Mouse (Mus musculus): Measurements from ENCODE around the gene Gm6358.
"Not testable (repeated sequence)": the region's sequence is repeated elsewhere in the genome, so short reads cannot be mapped to it uniquely, and the experiment has no call there.

Gm6358 gene

GRCm38 (mm10) chr16:89140551-89140950 is at the start of gene Gm6358:
Gene Gm6358 (plus strand): TSS chr16:89140851.
- no peak for DNase-seq

GRCm38 (mm10) chr16:89150786-89151185 is 10.1 kb downstream of the Gm6358 start, which contains the start of gene Gm10061:
Gene Gm10061 (plus strand): TSS chr16:89151086.
- no peak for DNase-seq

DNA sequence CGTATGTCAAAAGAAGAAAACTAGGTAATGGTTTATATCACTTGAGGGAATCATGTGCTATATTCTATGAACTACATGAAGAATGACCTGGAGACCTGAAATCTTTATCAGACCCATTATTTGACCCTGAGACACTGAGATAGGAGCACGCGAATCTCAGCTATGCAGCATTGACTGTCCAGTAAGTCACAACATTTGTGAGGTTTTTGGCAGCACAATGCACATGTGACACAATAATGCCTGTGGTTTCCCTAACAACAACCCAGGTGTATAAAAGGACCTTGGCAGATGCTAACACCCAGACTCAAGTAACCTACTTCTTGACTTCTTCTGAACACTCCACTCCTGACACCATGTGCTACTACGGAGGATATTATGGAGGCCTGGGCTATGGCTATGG is 17.0 kb downstream of the Gm6358 start, which contains the start of gene Gm9789:
Gene Gm9789, plus strand, starts transcription at position 301 of the 400 bp plus-strand sequence.
- DNase-seq = no peak

DNA sequence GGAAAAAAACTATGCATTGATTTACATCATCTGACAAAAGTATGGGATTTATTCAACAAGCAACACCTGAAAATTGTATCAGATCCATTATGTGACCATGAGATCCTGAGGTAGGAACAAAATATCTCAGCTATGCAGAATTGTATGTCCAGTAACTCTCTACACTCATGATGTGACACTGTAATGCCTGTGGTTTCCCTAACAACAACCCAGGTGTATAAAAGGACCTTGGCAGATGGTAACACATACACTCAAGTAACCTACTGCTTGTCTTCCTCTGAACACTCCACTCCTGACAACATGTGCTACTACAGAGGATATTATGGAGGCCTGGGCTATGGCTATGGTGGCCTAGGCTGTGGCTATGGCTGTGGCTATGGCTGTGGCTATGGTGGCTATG is 28.5 kb downstream of the Gm6358 start, which contains the start of gene Gm7735:
Gene Gm7735, plus strand, starts transcription at position 301 of the 400 bp plus-strand sequence.
- DNase-seq = not testable (repeated sequence)

- DNase-seq = no peak
Measured at GRCm38 (mm10) chr16:89174435-89174834, 33.8 kb downstream of the Gm6358 start, which contains the start of gene 1110057P08Rik. Gene 1110057P08Rik (plus strand): TSS chr16:89174735.

DNA sequence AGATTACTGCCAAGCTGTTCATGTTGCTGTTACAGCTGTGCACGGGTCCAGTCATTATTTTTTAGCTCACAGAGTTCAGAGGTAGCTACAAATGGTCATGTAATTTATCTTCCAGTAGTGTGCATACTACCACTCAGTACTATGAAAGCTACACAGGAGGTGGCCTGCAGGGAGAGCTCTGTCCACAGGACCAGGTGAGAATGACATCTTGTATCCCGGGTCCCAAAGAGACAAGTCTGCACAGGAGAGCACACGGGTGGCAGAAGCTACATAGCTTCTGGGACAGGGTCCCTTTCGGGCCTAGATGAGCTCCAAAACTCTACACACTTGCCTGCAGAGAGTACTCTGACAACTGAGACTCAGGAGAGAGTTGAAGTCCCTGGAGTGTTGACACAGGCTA is 48.0 kb downstream of the Gm6358 start:
- DNase-seq = no peak
